In the genomic region with DNA sequence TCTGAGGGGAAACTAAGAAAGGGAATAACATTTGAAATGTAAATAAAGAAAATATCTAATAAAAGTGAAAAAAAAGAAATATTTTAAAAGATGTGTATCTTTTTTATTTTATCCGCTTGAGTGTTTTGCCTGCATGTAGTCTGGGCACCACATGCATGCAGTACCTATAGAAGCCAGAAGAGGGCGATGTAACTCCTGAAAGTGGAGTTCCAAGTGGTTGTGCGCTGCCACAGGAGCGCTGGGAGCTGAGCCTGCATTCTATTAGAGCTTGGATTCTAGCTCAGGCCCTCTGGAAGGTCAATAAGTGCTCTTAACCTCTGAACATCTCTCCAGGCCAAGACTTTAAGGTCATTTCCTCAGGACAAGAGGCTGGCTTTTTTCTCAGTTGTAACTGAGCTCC, we compare ENCODE assay signal across 13 mouse cellular contexts. TPM values are rescaled to one million over a fixed set of nuclear protein-coding genes. Genes with fewer than 3 reads are reported as not detected.
DNase-seq lines count a peak whose midpoint lies in the region; ATAC-seq and TF ChIP-seq lines count a peak whose summit lies in the region.
"Had no signal": no experiment of that assay in that cellular context is flagged by ENCODE, and none has a peak within 500 bp of the region (broad histone marks: within the 10 kb centered on the region; RNA-seq: fewer than 3 reads in every experiment).

No protein-coding gene starts in this region.

- TF ChIP-seq POLR2A in cerebellum, adult 2 months (IDR thresholded peaks at IDR 0.05; ENCODE audit: borderline replicate concordance, insufficient read depth, low read length), result no peak

- no peaks in the 10 kb centered on the region for H3K27me3 ChIP-seq in cerebellum, adult 2 months (ENCODE audit: control insufficient read depth, insufficient read depth, low read length)
- H3K27me3 ChIP-seq in intestine, embryonic 15.5 days (replicated peaks), result no peaks in the 10 kb centered on the region
- H3K27me3 ChIP-seq in kidney, embryonic 14.5 days (ENCODE audit: control insufficient read depth, insufficient read depth, low read length), result no peaks in the 10 kb centered on the region

- peak; percentile 35; the same call in 1 of the 2 replicates for TF ChIP-seq CTCF in cerebellum, adult 2 months (IDR thresholded peaks at IDR 0.05; ENCODE audit: borderline replicate concordance, insufficient read depth, low read depth, low read length)
- TF ChIP-seq CTCF in left cerebral cortex, adult 2 months (IDR thresholded peaks at IDR 0.05), result peak; percentile 37

- ATAC-seq in intestine, embryonic 15.5 days, result no peak
- no peak for ATAC-seq in kidney, embryonic 14.5 days (ENCODE audit: low FRiP score, low TSS enrichment)

- H3K4me1 ChIP-seq in cerebellum, adult 2 months (ENCODE audit: control insufficient read depth, insufficient read depth, low read length), result no peaks in the 10 kb centered on the region
- H3K4me1 ChIP-seq in intestine, embryonic 15.5 days (replicated peaks), result 0 out of 2 replicates have a peak, but pooled peaks cover 2% of the 10 kb centered on the region
- no peaks in the 10 kb centered on the region for H3K4me1 ChIP-seq in kidney, embryonic 14.5 days (ENCODE audit: control insufficient read depth, insufficient read depth, low read length)

- no peak overlapping the region for H3K4me2 ChIP-seq in intestine, embryonic 15.5 days (replicated peaks)
- no peak overlapping the region for H3K4me2 ChIP-seq in kidney, embryonic 14.5 days (replicated peaks; ENCODE audit: low read depth, low read length)

- WGBS in cerebellum, adult 2 months, result 64% methylated on average over 4 of the region's 4 CpGs
- WGBS in intestine, embryonic 15.5 days, result 55% methylated on average over 4 of the region's 4 CpGs
- 55% methylated on average over 4 of the region's 4 CpGs for WGBS in kidney, embryonic 14.5 days

- intact Hi-C loops in left cerebral cortex, adult 2 months (cut with DNase I), result no loop called here

- H3K4me3 ChIP-seq in cerebellum, adult 2 months (replicated peaks; ENCODE audit: insufficient read depth, low read depth, low read length), result no peak overlapping the region
- no peak overlapping the region for H3K4me3 ChIP-seq in left cerebral cortex, adult 2 months
- no peak overlapping the region for H3K4me3 ChIP-seq in intestine, embryonic 15.5 days (replicated peaks)
- no peak overlapping the region for H3K4me3 ChIP-seq in kidney, embryonic 14.5 days (ENCODE audit: low read length)
- H3K4me3 ChIP-seq: erythroblast, embryonic 14.5 days had no signal

- H3K36me3 ChIP-seq in intestine, embryonic 15.5 days, result no peaks in the 10 kb centered on the region
- H3K36me3 ChIP-seq in kidney, embryonic 14.5 days (ENCODE audit: control insufficient read depth, insufficient read depth, low read length), result no peaks in the 10 kb centered on the region

- no peak overlapping the region for H3K9ac ChIP-seq in intestine, embryonic 15.5 days
- H3K9ac ChIP-seq in kidney, embryonic 14.5 days (ENCODE audit: low read depth, low read length), result no peak overlapping the region

- no peaks in the 10 kb centered on the region for H3K9me3 ChIP-seq in intestine, embryonic 15.5 days
- H3K9me3 ChIP-seq in kidney, embryonic 14.5 days (ENCODE audit: control insufficient read depth, low read length), result peaks cover 4% of the 10 kb centered on the region; the same call in 1 of the 2 replicates

- H3K27ac ChIP-seq in cerebellum, adult 2 months (ENCODE audit: insufficient read depth, low read length), result no peak overlapping the region
- no peak overlapping the region for H3K27ac ChIP-seq in left cerebral cortex, adult 2 months
- H3K27ac ChIP-seq in intestine, embryonic 15.5 days, result peak overlapping the region; percentile 38; the same call in 1 of the 2 replicates
- no peak overlapping the region for H3K27ac ChIP-seq in kidney, embryonic 14.5 days (ENCODE audit: low read depth, low read length)

- no peak for DNase-seq in cerebellum, adult 2 months
- DNase-seq in cerebellum, adult 9-11 months, result no peak
- no peak for DNase-seq in left cerebral cortex, adult 2 months (ENCODE audit: extremely low spot score in 1 of 2, low spot score in 2 of 2)
- DNase-seq in left cerebral cortex, adult 11 months (ENCODE audit: low spot score), result no peak
- DNase-seq in CD4-positive helper T cell, adult 2 months (ENCODE audit: low read depth, low spot score), result peak; percentile 15
- no peak for DNase-seq in kidney, postnatal 4 days
- DNase-seq: gastrocnemius, postnatal 25 days had no signal

RNA-seq across cellular contexts. Expression of a gene that starts 5.5 kb away (rescaled TPM):
- polyA plus RNA-seq in cerebellum, adult 2 months (2012; rRNA removed), result 37.1 and 41.6 TPM in 2 replicates
- 10 to 100 TPM; 54.3 to 58.6 TPM for total RNA-seq in left cerebral cortex, adult 2 months (2021)
- 30.9 and 33.0 TPM in 2 replicates for polyA plus RNA-seq in intestine, embryonic 15.5 days (2015; fragmentation: Nextera tagmentation; extraction: Ambion mirVana)
- polyA plus RNA-seq in kidney, embryonic 14.5 days (2014; fragmentation: Nextera tagmentation; extraction: Ambion mirVana), result 5.8 and 12.1 TPM in 2 replicates

RNA-seq across cellular contexts. Expression of a gene that starts 26.7 kb away (rescaled TPM):
- polyA plus RNA-seq in cerebellum, adult 2 months (2012; rRNA removed), result not detected in 2 replicates
- total RNA-seq in left cerebral cortex, adult 2 months (2021), result not detected
- polyA plus RNA-seq in intestine, embryonic 15.5 days (2015; fragmentation: Nextera tagmentation; extraction: Ambion mirVana), result not detected in 2 replicates
- polyA plus RNA-seq in kidney, embryonic 14.5 days (2014; fragmentation: Nextera tagmentation; extraction: Ambion mirVana), result not detected in 2 replicates
- total RNA-seq: heart, postnatal 4 days had no signal
- polyA plus RNA-seq: erythroblast, embryonic 14.5 days; limb, embryonic 11.5 days; neural tube, embryonic 11.5 days had no signal
